ENCODE assay signal across 8 mouse cellular contexts in genomic region chr13:75090411-75090779, GRCm38 (mm10). TPM values are rescaled to one million over a fixed set of nuclear protein-coding genes. Genes with fewer than 3 reads are reported as not detected.
DNase-seq lines count a peak whose midpoint lies in the region; ATAC-seq and TF ChIP-seq lines count a peak whose summit lies in the region.

No protein-coding gene starts in this region.

- H3K9me3 ChIP-seq in neural tube, embryonic 11.5 days (ENCODE audit: control insufficient read depth, low read length): no peaks in the 10 kb centered on the region
- no peaks in the 10 kb centered on the region for H3K9me3 ChIP-seq in liver, embryonic 14.5 days (ENCODE audit: control insufficient read depth, low read length)
- no peaks in the 10 kb centered on the region for H3K9me3 ChIP-seq in stomach, embryonic 15.5 days

- no peaks in the 10 kb centered on the region for H3K36me3 ChIP-seq in neural tube, embryonic 11.5 days (ENCODE audit: control insufficient read depth, insufficient read depth, low read length)
- H3K36me3 ChIP-seq in liver, embryonic 14.5 days (replicated peaks; ENCODE audit: control insufficient read depth, insufficient read depth, low read depth): no peaks in the 10 kb centered on the region
- no peaks in the 10 kb centered on the region for H3K36me3 ChIP-seq in stomach, embryonic 15.5 days

- no peaks in the 10 kb centered on the region; the same call in 1 of the 2 replicates for H3K4me1 ChIP-seq in neural tube, embryonic 11.5 days (ENCODE audit: control insufficient read depth, insufficient read depth, low read length)
- H3K4me1 ChIP-seq in liver, embryonic 14.5 days (replicated peaks; ENCODE audit: control insufficient read depth in 2 of 2, insufficient read depth in 2 of 2, low read length in 1 of 2): no peaks in the 10 kb centered on the region
- peaks cover 5% of the 10 kb centered on the region; the same call in 1 of the 2 replicates for H3K4me1 ChIP-seq in stomach, embryonic 15.5 days

- WGBS in neural tube, embryonic 11.5 days: under 1% methylated on average over 12 of the region's 12 CpGs
- WGBS in liver, embryonic 14.5 days (ENCODE audit: insufficient replicate concordance): 2% methylated on average over 12 of the region's 12 CpGs
- 1% methylated on average over 12 of the region's 12 CpGs for WGBS in stomach, embryonic 15.5 days

- peak; percentile 59 for ATAC-seq in neural tube, embryonic 11.5 days (ENCODE audit: insufficient read depth, low FRiP score, low TSS enrichment)
- no peak for ATAC-seq in liver, embryonic 14.5 days (ENCODE audit: insufficient read depth)
- ATAC-seq in stomach, embryonic 15.5 days (ENCODE audit: insufficient read depth, low FRiP score, low read depth): no peak

- no peak for TF ChIP-seq CTCF in liver, embryonic 14.5 days (IDR thresholded peaks at IDR 0.05; ENCODE audit: low read depth)

- peak overlapping the region; percentile 44 for H3K4me3 ChIP-seq in neural tube, embryonic 11.5 days (ENCODE audit: low read depth, low read length)
- H3K4me3 ChIP-seq in liver, embryonic 14.5 days (ENCODE audit: insufficient read depth in 1 of 2, low read depth in 2 of 2, low read length in 2 of 2): no peak overlapping the region
- H3K4me3 ChIP-seq in stomach, embryonic 15.5 days (replicated peaks): peak overlapping the region; percentile 28

- peak overlapping the region; percentile 39 for H3K9ac ChIP-seq in neural tube, embryonic 11.5 days (ENCODE audit: low read length)
- H3K9ac ChIP-seq in liver, embryonic 14.5 days (replicated peaks): no peak overlapping the region
- H3K9ac ChIP-seq in stomach, embryonic 15.5 days: no peak overlapping the region

- DNase-seq in frontal cortex, postnatal 14 days (ENCODE audit: low spot score in 2 of 2): peak; percentile 13 to 20
- no peak for DNase-seq in frontal cortex, postnatal 10 days (ENCODE audit: low spot score in 2 of 2)
- DNase-seq in neural tube, embryonic 11.5 days (ENCODE audit: low spot score): peak; percentile 61
- DNase-seq in neural tube, embryonic 10.5 days (ENCODE audit: extremely low spot score, low spot score): no peak
- peak; percentile 32 to 47 for DNase-seq in frontal cortex, postnatal 36 days (ENCODE audit: low spot score in 2 of 2)
- no peak for DNase-seq in liver, embryonic 14.5 days (ENCODE audit: low read depth in 3 of 3, low spot score in 3 of 3)
- no peak for DNase-seq in lung, postnatal 4 days

- H3K27me3 ChIP-seq in neural tube, embryonic 11.5 days (ENCODE audit: control insufficient read depth, insufficient read depth, low read length): no peaks in the 10 kb centered on the region
- peaks cover 9% of the 10 kb centered on the region for H3K27me3 ChIP-seq in liver, embryonic 14.5 days (ENCODE audit: control insufficient read depth, insufficient read depth, low read length)
- H3K27me3 ChIP-seq in stomach, embryonic 15.5 days (replicated peaks): 0 out of 2 replicates have a peak, but pooled peaks cover 10% of the 10 kb centered on the region

- H3K4me2 ChIP-seq in neural tube, embryonic 11.5 days (ENCODE audit: low read depth): peak overlapping the region; percentile 69
- 0 out of 2 replicates have a peak overlapping the region, but pooled peaks have one; percentile 11 for H3K4me2 ChIP-seq in liver, embryonic 14.5 days (ENCODE audit: low read depth)
- H3K4me2 ChIP-seq in stomach, embryonic 15.5 days: peak overlapping the region; percentile 46

- TF ChIP-seq EP300 in liver, embryonic 14.5 days (IDR thresholded peaks at IDR 0.05; ENCODE audit: low read depth): no peak

- no peak overlapping the region for H3K27ac ChIP-seq in neural tube, embryonic 11.5 days (ENCODE audit: low read depth, low read length)
- H3K27ac ChIP-seq in liver, embryonic 14.5 days: no peak overlapping the region
- no peak overlapping the region for H3K27ac ChIP-seq in stomach, embryonic 15.5 days

RNA-seq across cellular contexts. Expression of gene Pcsk1, which starts 0.8 kb away (rescaled TPM):
- 1.1 and 1.2 TPM in 2 replicates for polyA plus RNA-seq in neural tube, embryonic 11.5 days (2014; fragmentation: Nextera tagmentation; extraction: Ambion mirVana)
- polyA plus RNA-seq in liver, embryonic 14.5 days (2012; rRNA removed): not detected in 2 replicates
- not detected in 2 replicates for polyA plus RNA-seq in liver, embryonic 14.5 days (2014; fragmentation: Nextera tagmentation; extraction: Ambion mirVana)
- 2.0 and 4.2 TPM in 2 replicates for polyA plus RNA-seq in stomach, embryonic 15.5 days (2015; fragmentation: Nextera tagmentation; extraction: Ambion mirVana)

Comparison
In these comparisons a context has a peak if more than half of its experiments do, and no peak if none do; other contexts are left out.
1. DNase-seq: peak in frontal cortex, postnatal 14 days (2 of 2), neural tube, embryonic 11.5 days (single experiment) and frontal cortex, postnatal 36 days (2 of 2); none in frontal cortex, postnatal 10 days (0 of 2), neural tube, embryonic 10.5 days (single experiment), liver, embryonic 14.5 days (0 of 3) and lung, postnatal 4 days (0 of 2).
2. H3K4me2 ChIP-seq: peak in every context shown above with its lines; median percentile 69 in neural tube, embryonic 11.5 days; 46 in stomach, embryonic 15.5 days; 11 in liver, embryonic 14.5 days.
3. H3K4me3 ChIP-seq: peak in neural tube, embryonic 11.5 days (single experiment) and stomach, embryonic 15.5 days (single experiment); none in liver, embryonic 14.5 days (0 of 2).